Mouse (Mus musculus) heart, adult 9 months (tissue): ENCODE measurements around the gene Sema5b.

ENCODE experiments used
- DNase-seq, 2 experiments: peaks; one replicate each; pipeline ENCODE4 v3.0.0; 2022; ENCODE audit warnings: low spot score in 2 of 2

Gene Sema5b

DNA sequence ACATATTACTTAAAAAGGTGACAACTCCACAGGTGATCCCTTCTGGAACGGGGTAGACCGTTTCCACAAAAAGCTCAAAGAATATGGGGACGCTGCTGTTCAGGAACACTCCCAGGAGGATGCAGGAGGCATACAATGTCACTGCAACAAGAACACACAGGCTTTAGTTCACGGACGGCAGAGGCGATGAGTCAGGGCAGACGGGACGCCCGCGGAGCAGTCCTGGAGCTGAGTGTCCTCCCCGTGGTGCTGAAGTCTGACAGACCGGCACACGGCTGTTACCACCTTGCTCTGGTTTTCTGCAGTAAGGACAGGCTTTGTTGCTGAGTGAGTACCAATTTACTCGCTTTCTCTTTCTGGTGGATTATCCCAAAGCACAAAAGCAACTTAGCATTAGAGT lies 163.9 kb downstream of the Sema5b start:
- no peak for DNase-seq

DNA sequence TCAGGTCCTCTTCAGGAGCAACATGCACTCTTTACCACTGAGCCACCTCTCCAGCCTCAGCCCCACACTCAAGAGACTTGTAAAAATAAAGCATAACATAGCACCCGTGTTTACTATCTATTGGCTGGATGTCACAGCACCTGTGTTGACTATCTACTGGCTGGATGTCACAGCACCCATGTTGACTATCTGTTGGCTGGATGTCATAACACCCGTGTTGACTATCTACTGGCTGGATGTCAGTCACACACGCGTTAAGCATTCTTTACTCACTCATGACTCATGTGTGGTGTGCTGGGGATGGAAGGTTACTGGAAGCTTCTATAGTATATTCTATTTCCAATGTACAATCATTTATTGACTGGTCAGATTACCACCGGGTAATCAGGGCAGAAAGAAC lies 166.1 kb downstream of the Sema5b start:
- DNase-seq, result no peak

DNA sequence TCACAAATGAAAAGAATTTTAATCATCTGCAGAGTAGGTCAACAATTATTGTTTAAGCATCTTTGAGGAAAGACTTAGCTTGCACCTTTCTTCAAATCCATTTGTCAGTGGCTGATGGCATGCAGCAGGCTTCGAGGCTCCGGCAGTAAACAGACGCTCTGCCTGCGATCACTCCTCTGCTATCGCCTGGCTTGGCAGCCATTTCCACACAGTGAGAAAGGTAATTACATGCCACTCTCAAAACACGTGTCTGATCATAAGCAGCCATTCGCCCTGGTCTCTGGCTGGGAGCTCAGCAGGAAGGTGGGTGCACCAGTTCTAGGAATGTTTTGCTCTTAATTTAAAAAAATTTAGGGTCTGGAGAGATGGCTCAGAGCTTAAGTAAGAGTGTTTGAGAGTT lies 170.1 kb downstream of the Sema5b start:
- no peak for DNase-seq

DNA sequence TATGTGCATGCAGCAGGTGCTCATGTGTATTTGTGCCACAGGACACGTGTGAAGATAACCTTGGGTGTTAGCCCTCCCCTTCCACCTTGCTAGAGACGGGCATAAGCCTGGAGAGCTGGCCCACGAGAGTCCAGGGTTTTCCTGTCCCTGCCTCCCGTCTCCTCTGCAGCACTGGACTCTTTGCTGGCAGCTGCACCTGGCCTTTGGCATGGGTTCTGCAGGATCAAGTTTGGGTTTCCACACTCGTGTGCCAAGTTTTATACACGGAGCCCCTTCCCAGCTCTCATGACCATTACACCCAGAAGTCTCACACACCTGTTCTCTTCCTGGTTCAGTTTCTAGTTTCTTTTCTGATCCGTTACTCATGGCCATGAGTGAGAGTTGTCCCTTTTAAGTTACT lies 172.7 kb downstream of the Sema5b start:
- DNase-seq, result no peak
